In the genomic region with DNA sequence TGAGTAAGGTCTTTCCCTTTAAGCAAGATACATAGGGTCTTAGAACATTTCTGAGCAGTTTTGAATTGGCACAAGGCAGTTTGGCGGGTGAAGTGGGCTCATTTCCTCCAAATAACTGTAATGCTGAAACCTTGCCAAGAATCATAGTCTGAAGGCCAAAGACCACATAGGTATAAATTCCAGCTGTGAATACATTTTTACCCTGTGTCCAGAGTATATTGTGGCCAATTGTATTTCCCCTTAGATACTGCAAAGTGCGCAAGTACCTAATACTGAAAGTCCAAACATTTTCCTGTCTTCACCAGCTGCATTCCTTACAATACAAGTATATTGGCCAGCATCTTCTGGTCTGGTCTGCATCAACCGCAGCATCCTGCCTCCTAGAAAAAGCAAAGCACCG, we compare ENCODE assay signal across 26 mouse cellular contexts.
DNase-seq lines count a peak whose midpoint lies in the region; ATAC-seq and TF ChIP-seq lines count a peak whose summit lies in the region.
"Had no signal": no experiment of that assay in that cellular context is flagged by ENCODE, and none has a peak within 500 bp of the region (broad histone marks: within the 10 kb centered on the region; RNA-seq: fewer than 3 reads in every experiment).

No protein-coding gene starts in this region.

- no peak overlapping the region for H3K27ac ChIP-seq in cerebellum, adult 2 months (ENCODE audit: insufficient read depth, low read length)
- H3K27ac ChIP-seq in lung, embryonic 14.5 days (ENCODE audit: low read depth), result no peak overlapping the region
- H3K27ac ChIP-seq in limb, embryonic 10.5 days, result peak overlapping the region; percentile 42; the same call in 1 of the 2 replicates
- no peak overlapping the region for H3K27ac ChIP-seq in midbrain, postnatal 0 days (ENCODE audit: low read depth, low read length)
- H3K27ac ChIP-seq: hindbrain, embryonic 10.5 days; intestine, embryonic 15.5 days; left cerebral cortex, adult 2 months; liver, embryonic 15.5 days; lung, embryonic 15.5 days; midbrain, embryonic 12.5 days; neural tube, embryonic 13.5 days; stomach, postnatal 0 days had no signal

- no peak overlapping the region for H3K4me2 ChIP-seq in lung, embryonic 14.5 days
- H3K4me2 ChIP-seq in midbrain, postnatal 0 days (ENCODE audit: low read depth, low read length, poor library complexity, severe bottlenecking), result no peak overlapping the region
- H3K4me2 ChIP-seq: hindbrain, embryonic 15.5 days; intestine, embryonic 15.5 days; liver, embryonic 15.5 days; lung, embryonic 15.5 days; midbrain, embryonic 12.5 days; neural tube, embryonic 13.5 days had no signal

- TF ChIP-seq POLR2A in cerebellum, adult 2 months (IDR thresholded peaks at IDR 0.05; ENCODE audit: borderline replicate concordance, insufficient read depth, low read length), result no peak

- WGBS in cerebellum, adult 2 months, result 74% methylated on average over 4 of the region's 4 CpGs
- 75% methylated on average over 4 of the region's 4 CpGs for WGBS in lung, embryonic 14.5 days
- WGBS in limb, embryonic 10.5 days, result 77% methylated on average over 4 of the region's 4 CpGs
- 83% methylated on average over 4 of the region's 4 CpGs for WGBS in midbrain, postnatal 0 days

- H3K9me3 ChIP-seq in lung, embryonic 14.5 days (ENCODE audit: low read depth, low read length), result no peaks in the 10 kb centered on the region
- no peaks in the 10 kb centered on the region for H3K9me3 ChIP-seq in limb, embryonic 10.5 days (replicated peaks)
- no peaks in the 10 kb centered on the region for H3K9me3 ChIP-seq in midbrain, postnatal 0 days (ENCODE audit: low read length)
- H3K9me3 ChIP-seq: hindbrain, embryonic 10.5 days; hindbrain, embryonic 15.5 days; intestine, embryonic 15.5 days; liver, embryonic 15.5 days; lung, embryonic 15.5 days; midbrain, embryonic 12.5 days; neural tube, embryonic 13.5 days had no signal

- no peaks in the 10 kb centered on the region for H3K27me3 ChIP-seq in cerebellum, adult 2 months (ENCODE audit: control insufficient read depth, insufficient read depth, low read length)
- no peaks in the 10 kb centered on the region for H3K27me3 ChIP-seq in lung, embryonic 14.5 days (ENCODE audit: insufficient read depth, low read length)
- H3K27me3 ChIP-seq in limb, embryonic 10.5 days (ENCODE audit: low read depth, poor library complexity, severe bottlenecking), result no peaks in the 10 kb centered on the region
- H3K27me3 ChIP-seq in midbrain, postnatal 0 days (ENCODE audit: insufficient read depth, low read length), result no peaks in the 10 kb centered on the region
- H3K27me3 ChIP-seq: hindbrain, embryonic 15.5 days; intestine, embryonic 15.5 days; liver, embryonic 15.5 days; lung, embryonic 15.5 days; midbrain, embryonic 12.5 days; neural tube, embryonic 13.5 days; Patski had no signal

- no peak for ATAC-seq in lung, embryonic 14.5 days (ENCODE audit: insufficient read depth)
- ATAC-seq in midbrain, postnatal 0 days (ENCODE audit: low FRiP score), result no peak
- ATAC-seq: intestine, embryonic 15.5 days; Patski had no signal

- peak overlapping the region; percentile 61 for H3K4me3 ChIP-seq in cerebellum, adult 2 months (replicated peaks; ENCODE audit: insufficient read depth, low read depth, low read length)
- H3K4me3 ChIP-seq in lung, embryonic 14.5 days (ENCODE audit: low read depth, low read length), result no peak overlapping the region
- no peak overlapping the region for H3K4me3 ChIP-seq in limb, embryonic 10.5 days
- no peak overlapping the region for H3K4me3 ChIP-seq in midbrain, postnatal 0 days (ENCODE audit: low read depth, low read length)
- H3K4me3 ChIP-seq: erythroblast, embryonic 14.5 days; hindbrain, embryonic 10.5 days; hindbrain, embryonic 15.5 days; intestine, embryonic 15.5 days; liver, embryonic 15.5 days; lung, embryonic 15.5 days; midbrain, embryonic 12.5 days; neural tube, embryonic 13.5 days had no signal

- no peaks in the 10 kb centered on the region for H3K4me1 ChIP-seq in cerebellum, adult 2 months (ENCODE audit: control insufficient read depth, insufficient read depth, low read length)
- no peaks in the 10 kb centered on the region for H3K4me1 ChIP-seq in lung, embryonic 14.5 days (ENCODE audit: insufficient read depth)
- peaks cover 31% of the 10 kb centered on the region for H3K4me1 ChIP-seq in limb, embryonic 10.5 days
- H3K4me1 ChIP-seq in midbrain, postnatal 0 days (ENCODE audit: insufficient read depth, low read length), result no peaks in the 10 kb centered on the region
- H3K4me1 ChIP-seq: hindbrain, embryonic 10.5 days; hindbrain, embryonic 15.5 days; intestine, embryonic 15.5 days; liver, embryonic 15.5 days; midbrain, embryonic 12.5 days; neural tube, embryonic 13.5 days had no signal

- DNase-seq in cerebellum, adult 2 months, result peak in 1 of 2 experiments; percentile 5
- DNase-seq in cerebellum, adult 8-10 months, result no peak
- DNase-seq in lung, embryonic 14.5 days, result peak; percentile 13
- no peak for DNase-seq in lung, postnatal 4 days
- DNase-seq in limb, embryonic 10.5 days (ENCODE audit: low spot score), result no peak
- DNase-seq in layer of hippocampus, postnatal 25 days (ENCODE audit: extremely low spot score in 1 of 2, low spot score in 1 of 2), result no peak
- no peak for DNase-seq in midbrain, postnatal 0 days (ENCODE audit: low spot score)
- DNase-seq in left cerebral cortex, adult 11 months (ENCODE audit: low spot score), result no peak
- DNase-seq: gastrocnemius, postnatal 14 days; kidney, adult 2 months; kidney, postnatal 36 days; right cerebral cortex, postnatal 4 days; thymus, adult 18-20 months; thymus, postnatal 25 days had no signal

- no peak overlapping the region for H3K9ac ChIP-seq in lung, embryonic 14.5 days
- no peak overlapping the region for H3K9ac ChIP-seq in midbrain, postnatal 0 days (replicated peaks; ENCODE audit: low read length, poor library complexity, severe bottlenecking)
- H3K9ac ChIP-seq: forebrain, postnatal 0 days; hindbrain, embryonic 15.5 days; intestine, embryonic 15.5 days; liver, embryonic 15.5 days; lung, embryonic 15.5 days; midbrain, embryonic 12.5 days; neural tube, embryonic 13.5 days had no signal

- TF ChIP-seq CTCF in cerebellum, adult 2 months (IDR thresholded peaks at IDR 0.05; ENCODE audit: borderline replicate concordance, insufficient read depth, low read depth, low read length), result no peak
- TF ChIP-seq CTCF in lung, embryonic 14.5 days (IDR thresholded peaks at IDR 0.05; ENCODE audit: low read depth), result no peak
- TF ChIP-seq CTCF in midbrain, postnatal 0 days (IDR thresholded peaks at IDR 0.05), result no peak

- no peaks in the 10 kb centered on the region for H3K36me3 ChIP-seq in lung, embryonic 14.5 days (ENCODE audit: insufficient read depth)
- peaks cover 23% of the 10 kb centered on the region for H3K36me3 ChIP-seq in limb, embryonic 10.5 days
- H3K36me3 ChIP-seq in midbrain, postnatal 0 days (ENCODE audit: insufficient read depth, low read length), result no peaks in the 10 kb centered on the region
- H3K36me3 ChIP-seq: hindbrain, embryonic 10.5 days; hindbrain, embryonic 15.5 days; intestine, embryonic 15.5 days; liver, embryonic 15.5 days; lung, embryonic 15.5 days; midbrain, embryonic 12.5 days; neural tube, embryonic 13.5 days had no signal
